Mouse (Mus musculus) embryonic fibroblast, embryonic 13.5 days (primary cell): Measurements from ENCODE around the gene Shd.
A peak's percentile ranks its signal among the peaks of the same experiment; 100 is the strongest.

Experiments
- CTCF ChIP-seq: IDR thresholded peaks from 2 replicates; pipeline ENCODE4 v1.5.1; 2011; ENCODE audit warnings: mild to moderate bottlenecking, control low read depth, low read length, moderate library complexity, borderline replicate concordance; ENCODE audit not compliant: insufficient read depth
- POLR2A ChIP-seq: IDR thresholded peaks from 2 replicates; pipeline ENCODE4 v1.6.1; 2011; ENCODE audit warnings: low read depth, mild to moderate bottlenecking, control low read depth, low read length, moderate library complexity

- TF ChIP-seq CTCF (peak; percentile 89; the same call in 1 of the 2 replicates), POLR2A (peak; percentile 37; the same call in 1 of the 2 replicates)
Observed at GRCm38 (mm10) chr17:56018347-56019131, 48.3 kb downstream of the Shd start.
